In the genomic region with DNA sequence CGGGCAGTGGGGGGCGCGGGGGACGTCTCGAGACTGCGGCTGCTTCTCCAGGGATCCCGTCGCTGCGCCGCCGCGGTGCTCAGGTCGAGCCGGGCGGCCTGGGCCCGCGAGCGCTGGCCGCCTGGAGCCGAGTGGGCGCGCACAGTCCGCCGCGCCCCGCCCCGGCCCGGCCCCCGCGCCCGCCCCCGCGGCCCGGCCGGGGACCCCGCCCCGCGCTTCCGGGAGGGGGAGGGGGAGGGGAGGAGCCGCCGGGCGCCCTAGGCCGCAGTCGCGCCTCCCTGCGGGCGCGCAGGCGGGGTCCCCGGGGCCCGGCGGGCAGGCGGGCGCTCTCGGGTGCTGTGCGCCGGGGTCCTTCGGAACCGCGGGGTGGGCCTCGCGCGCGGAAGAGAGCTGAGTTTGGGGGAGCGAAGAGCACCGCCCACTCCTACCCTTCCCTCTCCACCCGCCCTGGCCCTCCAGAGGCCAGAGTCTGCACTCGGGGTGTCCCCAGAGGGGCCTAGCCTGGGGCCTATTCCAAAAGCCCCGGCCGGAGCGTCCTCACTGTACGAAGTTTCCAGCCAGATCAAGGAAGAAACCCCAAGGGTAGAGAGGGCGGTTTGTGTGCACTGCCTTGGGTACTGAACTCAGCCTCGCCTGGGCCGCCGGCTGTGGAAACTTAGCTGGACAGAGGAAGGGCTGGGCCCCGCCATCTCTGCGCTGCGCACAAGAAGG, we compare ENCODE assay signal across 8 mouse cellular contexts. TPM values are rescaled to one million over a fixed set of nuclear protein-coding genes. Genes with fewer than 3 reads are reported as not detected.
DNase-seq lines count a peak whose midpoint lies in the region; ATAC-seq lines count a peak whose summit lies in the region.

No protein-coding gene starts in this region.

- H3K9ac ChIP-seq in intestine, embryonic 15.5 days = peak overlapping the region; percentile 96

- no peaks in the 10 kb centered on the region for H3K36me3 ChIP-seq in intestine, embryonic 15.5 days

- WGBS in intestine, embryonic 15.5 days = under 1% methylated on average over 78 of the region's 79 CpGs

- H3K27me3 ChIP-seq in intestine, embryonic 15.5 days (replicated peaks) = no peaks in the 10 kb centered on the region

- peak overlapping the region; percentile 98 for H3K27ac ChIP-seq in intestine, embryonic 15.5 days

- no peaks in the 10 kb centered on the region for H3K9me3 ChIP-seq in intestine, embryonic 15.5 days

- ATAC-seq in intestine, embryonic 15.5 days = peak; percentile 95
- peak; percentile 64 for ATAC-seq in megakaryocyte-erythroid progenitor cell, adult 5-6 weeks (replicated peaks; ENCODE audit: low FRiP score, low TSS enrichment, poor library complexity, severe bottlenecking)

- H3K4me2 ChIP-seq in intestine, embryonic 15.5 days (replicated peaks) = peak overlapping the region; percentile 86

- H3K4me1 ChIP-seq in intestine, embryonic 15.5 days (replicated peaks) = peaks cover 16% of the 10 kb centered on the region

- peak; percentile 73 for DNase-seq in adipocyte (ENCODE audit: low spot score)
- DNase-seq in embryo, embryonic 10.5 days (ENCODE audit: low spot score) = peak; percentile 84
- peak; percentile 75 to 81 for DNase-seq in gastrocnemius, postnatal 36 days
- DNase-seq in left cerebral cortex, postnatal 25 days (ENCODE audit: low spot score in 2 of 2) = peak; percentile 50 to 71
- peak; percentile 68 for DNase-seq in right cerebral cortex, postnatal 14 days
- DNase-seq in urinary bladder, postnatal 25 days (ENCODE audit: low spot score) = peak; percentile 86

- peak overlapping the region; percentile 98 for H3K4me3 ChIP-seq in intestine, embryonic 15.5 days (replicated peaks)

- intact Hi-C loops in gastrocnemius, postnatal 36 days (cut with DNase I) = no loop called here
- intact Hi-C loops in left cerebral cortex, postnatal 25 days (cut with DNase I) = loop anchor here (5.0 kb wide), 1 partner anchor 102 kb away; no protein-coding TSS in a partner anchor

RNA-seq across cellular contexts. Expression of a gene that starts 0.5 kb away (rescaled TPM):
- 10 to 100 TPM; 26.1 to 28.9 TPM for total RNA-seq in gastrocnemius, postnatal 36 days (2021)
- polyA plus RNA-seq in intestine, embryonic 15.5 days (2015; fragmentation: Nextera tagmentation; extraction: Ambion mirVana) = 41.3 and 43.7 TPM in 2 replicates
- total RNA-seq in left cerebral cortex, postnatal 25 days (2021) = 10 to 100 TPM; 58.9 to 65.1 TPM
- 117 and 138 TPM in 2 replicates for total RNA-seq in megakaryocyte-erythroid progenitor cell, adult 5-6 weeks (2014; fragmentation: Nextera tagmentation)
- 81.3 and 102 TPM in 2 replicates for total RNA-seq in megakaryocyte-erythroid progenitor cell, adult 5-6 weeks (2017)

Comparison
In these comparisons a context has a peak if more than half of its experiments do, and no peak if none do; other contexts are left out.
1. Peak in every context shown above with its lines: DNase-seq, ATAC-seq, H3K4me3 ChIP-seq and H3K27ac ChIP-seq.